Mouse (Mus musculus) ES-Bruce4 (cell line): Measurements from ENCODE around the gene Mrc2.

Experiments used
- CTCF ChIP-seq: IDR thresholded peaks from one replicate; pipeline ENCODE4 v1.8.1; 2011; ENCODE audit warnings: low read depth, low read length
- POLR2A ChIP-seq: IDR thresholded peaks from one replicate; pipeline ENCODE4 v1.8.1; 2011; ENCODE audit warnings: low read length; ENCODE audit not compliant: insufficient read depth

GRCm38 (mm10) chr11:105312311-105312942 is 20.0 kb downstream of the Mrc2 start:
- TF ChIP-seq CTCF = no peak
- TF ChIP-seq POLR2A = no peak
